Mouse (Mus musculus) liver, embryonic 15.5 days (tissue): Measurements from ENCODE around the gene March10. TPM values are rescaled to one million over a fixed set of nuclear protein-coding genes. Genes with fewer than 3 reads are reported as not detected.

ENCODE experiments used
- ATAC-seq: fragments of 200-750 bp; cut with Nextera tagmentation; 2 replicates; pipeline ENCODE4 v1.8.0; 2017; ENCODE audit warnings: moderate number of reproducible peaks, mild to moderate bottlenecking, moderate library complexity; ENCODE audit not compliant: insufficient read depth
- H3K27ac ChIP-seq: fragments of 300-500 bp; sonication (generic); replicated peaks from 2 replicates; pipeline ENCODE4 v1.5.1; 2015; ENCODE audit warnings: mild to moderate bottlenecking, inconsistent platforms
- H3K27me3 ChIP-seq: fragments of 300-500 bp; sonication (generic); 2 replicates; pipeline ENCODE4 v1.6.1; 2015; ENCODE audit warnings: mild to moderate bottlenecking, inconsistent platforms
- H3K36me3 ChIP-seq: fragments of 300-500 bp; sonication (generic); replicated peaks from 2 replicates; pipeline ENCODE4 v1.6.1; 2015; ENCODE audit warnings: moderate library complexity, mild to moderate bottlenecking, inconsistent platforms
- H3K4me1 ChIP-seq: fragments of 300-500 bp; sonication (generic); replicated peaks from 2 replicates; pipeline ENCODE4 v1.6.1; 2015; ENCODE audit warnings: inconsistent platforms
- H3K4me2 ChIP-seq: fragments of 300-500 bp; sonication (generic); 2 replicates; pipeline ENCODE4 v1.6.1; 2015; ENCODE audit warnings: moderate library complexity, mild to moderate bottlenecking, inconsistent platforms
- H3K4me3 ChIP-seq: fragments of 300-500 bp; sonication (generic); replicated peaks from 2 replicates; pipeline ENCODE4 v1.5.1; 2015; ENCODE audit warnings: mild to moderate bottlenecking, inconsistent platforms
- H3K9ac ChIP-seq: fragments of 300-500 bp; sonication (generic); 2 replicates; pipeline ENCODE4 v1.6.1; 2015; ENCODE audit warnings: moderate library complexity, mild to moderate bottlenecking, inconsistent platforms
- H3K9me3 ChIP-seq: fragments of 300-500 bp; sonication (generic); replicated peaks from 2 replicates; pipeline ENCODE4 v1.6.1; 2016; ENCODE audit warnings: inconsistent platforms
- WGBS: fragments of 180-500 bp; shearing (Covaris S2); methylation state at CpG from one replicate; pipeline ENCODE4 v1.1.7; 2015; ENCODE audit warnings: mixed read lengths; ENCODE audit not compliant: insufficient replicate concordance; 5-methylcytosine and 5-hydroxymethylcytosine counted together
- polyA plus RNA-seq: library from polyadenylated mRNA; unstranded; fragments of >200 nt; fragmentation: Nextera tagmentation; extraction: Ambion mirVana; gene quantifications from 2 replicates; pipeline ENCODE4 v1.2.1, GENCODE M21; 2015

The March10 gene
- polyA plus RNA-seq, 1 experiment from 2014 or later = not detected

GRCm38 (mm10) chr11:105352954-105353890 lies 103.3 kb downstream of the March10 start:
- ATAC-seq = no peak
- H3K27me3 ChIP-seq = 0 out of 2 replicates have a peak, but pooled peaks cover 5% of the 10 kb centered on the region
- H3K4me3 ChIP-seq = no peak overlapping the region
- H3K27ac ChIP-seq = no peak overlapping the region
- WGBS = 50% methylated on average over 9 of the region's 9 CpGs
- H3K4me2 ChIP-seq = no peak overlapping the region
- H3K4me1 ChIP-seq = peaks cover 47% of the 10 kb centered on the region
- no peaks in the 10 kb centered on the region for H3K36me3 ChIP-seq
- no peak overlapping the region for H3K9ac ChIP-seq
- H3K9me3 ChIP-seq = no peaks in the 10 kb centered on the region

GRCm38 (mm10) chr11:105352152-105352551 lies 104.4 kb downstream of the March10 start:
- no peak overlapping the region for H3K4me3 ChIP-seq
- no peak overlapping the region for H3K9ac ChIP-seq
- ATAC-seq = no peak
- peaks cover 55% of the 10 kb centered on the region for H3K4me1 ChIP-seq
- 63% methylated on average over 8 of the region's 8 CpGs for WGBS
- no peak overlapping the region for H3K27ac ChIP-seq
- no peaks in the 10 kb centered on the region for H3K9me3 ChIP-seq
- no peak overlapping the region for H3K4me2 ChIP-seq
- H3K27me3 ChIP-seq = 0 out of 2 replicates have a peak, but pooled peaks cover 5% of the 10 kb centered on the region
- no peaks in the 10 kb centered on the region for H3K36me3 ChIP-seq

- no peak overlapping the region for H3K4me2 ChIP-seq
- H3K9me3 ChIP-seq = no peaks in the 10 kb centered on the region
- H3K9ac ChIP-seq = no peak overlapping the region
- ATAC-seq = no peak
- H3K27ac ChIP-seq = no peak overlapping the region
- 79% methylated on average over 7 of the region's 7 CpGs for WGBS
- no peak overlapping the region for H3K4me3 ChIP-seq
- H3K36me3 ChIP-seq = no peaks in the 10 kb centered on the region
- H3K4me1 ChIP-seq = peaks cover 55% of the 10 kb centered on the region
- 0 out of 2 replicates have a peak, but pooled peaks cover 5% of the 10 kb centered on the region for H3K27me3 ChIP-seq
These were observed 105.9 kb downstream of the March10 start for GRCm38 (mm10) chr11:105350643-105351042.

GRCm38 (mm10) chr11:105349780-105350324 lies 106.7 kb downstream of the March10 start:
- ATAC-seq = peak; percentile 69
- WGBS = 67% methylated on average over 19 of the region's 19 CpGs
- no peak overlapping the region for H3K4me3 ChIP-seq
- no peaks in the 10 kb centered on the region for H3K9me3 ChIP-seq
- H3K9ac ChIP-seq = no peak overlapping the region
- no peaks in the 10 kb centered on the region for H3K36me3 ChIP-seq
- peak overlapping the region; percentile 37 for H3K4me2 ChIP-seq
- peaks cover 55% of the 10 kb centered on the region for H3K4me1 ChIP-seq
- no peak overlapping the region for H3K27ac ChIP-seq
- H3K27me3 ChIP-seq = 0 out of 2 replicates have a peak, but pooled peaks cover 5% of the 10 kb centered on the region

- Histone ChIP-seq H3K4me1 (peaks cover 53% of the 10 kb centered on the region), H3K9ac (no peak overlapping the region), H3K9me3 (no peaks in the 10 kb centered on the region), H3K4me2 (no peak overlapping the region), H3K27me3 (no peaks in the 10 kb centered on the region), H3K36me3 (no peaks in the 10 kb centered on the region), H3K4me3 (no peak overlapping the region), H3K27ac (no peak overlapping the region)
- WGBS = 83% methylated on average over 9 of the region's 9 CpGs
- no peak for ATAC-seq
These were observed 108.0 kb downstream of the March10 start for GRCm38 (mm10) chr11:105348495-105348982.

- 45% methylated on average over 28 of the region's 28 CpGs for WGBS
- no peaks in the 10 kb centered on the region for H3K36me3 ChIP-seq
- no peak overlapping the region for H3K27ac ChIP-seq
- ATAC-seq = peak; percentile 47; the same call in 1 of the 2 replicates
- no peaks in the 10 kb centered on the region for H3K9me3 ChIP-seq
- H3K4me3 ChIP-seq = no peak overlapping the region
- H3K4me2 ChIP-seq = no peak overlapping the region
- no peak overlapping the region for H3K9ac ChIP-seq
- no peaks in the 10 kb centered on the region for H3K27me3 ChIP-seq
- H3K4me1 ChIP-seq = peaks cover 42% of the 10 kb centered on the region
These were observed 109.1 kb downstream of the March10 start for GRCm38 (mm10) chr11:105347162-105348161.

GRCm38 (mm10) chr11:105345284-105345683 lies 111.3 kb downstream of the March10 start:
- H3K9ac ChIP-seq = no peak overlapping the region
- H3K4me1 ChIP-seq = peaks cover 29% of the 10 kb centered on the region
- no peaks in the 10 kb centered on the region for H3K36me3 ChIP-seq
- WGBS = 62% methylated on average over 2 of the region's 2 CpGs
- H3K9me3 ChIP-seq = no peaks in the 10 kb centered on the region
- no peak for ATAC-seq
- no peak overlapping the region for H3K4me3 ChIP-seq
- no peak overlapping the region for H3K27ac ChIP-seq
- H3K27me3 ChIP-seq = no peaks in the 10 kb centered on the region
- H3K4me2 ChIP-seq = no peak overlapping the region

GRCm38 (mm10) chr11:105338596-105339390 lies 117.7 kb downstream of the March10 start:
- H3K4me3 ChIP-seq = no peak overlapping the region
- no peaks in the 10 kb centered on the region for H3K4me1 ChIP-seq
- H3K4me2 ChIP-seq = no peak overlapping the region
- H3K27ac ChIP-seq = no peak overlapping the region
- no peak for ATAC-seq
- no peaks in the 10 kb centered on the region for H3K36me3 ChIP-seq
- 64% methylated on average over 12 of the region's 12 CpGs for WGBS
- no peaks in the 10 kb centered on the region for H3K9me3 ChIP-seq
- H3K27me3 ChIP-seq = no peaks in the 10 kb centered on the region
- H3K9ac ChIP-seq = no peak overlapping the region

- H3K9me3 ChIP-seq = no peaks in the 10 kb centered on the region
- ATAC-seq = no peak
- 46% methylated on average over 8 of the region's 8 CpGs for WGBS
- H3K9ac ChIP-seq = no peak overlapping the region
- no peak overlapping the region for H3K4me3 ChIP-seq
- no peaks in the 10 kb centered on the region for H3K36me3 ChIP-seq
- no peak overlapping the region for H3K4me2 ChIP-seq
- no peaks in the 10 kb centered on the region for H3K4me1 ChIP-seq
- H3K27me3 ChIP-seq = no peaks in the 10 kb centered on the region
- H3K27ac ChIP-seq = no peak overlapping the region
These were observed 122.5 kb downstream of the March10 start for GRCm38 (mm10) chr11:105333867-105334670.
